Mouse (Mus musculus) erythroblast, embryonic 14.5 days (primary cell): ENCODE results near the gene Myef2.

Source experiments
- GATA1 ChIP-seq: IDR thresholded peaks from 2 replicates; pipeline ENCODE4 v1.6.1; 2012; ENCODE audit warnings: low read length, inconsistent platforms, mixed read lengths
- TAL1 ChIP-seq: IDR thresholded peaks from 3 replicates; pipeline ENCODE4 v1.6.1; 2012; ENCODE audit warnings: low read length, inconsistent platforms, mixed read lengths

DNA sequence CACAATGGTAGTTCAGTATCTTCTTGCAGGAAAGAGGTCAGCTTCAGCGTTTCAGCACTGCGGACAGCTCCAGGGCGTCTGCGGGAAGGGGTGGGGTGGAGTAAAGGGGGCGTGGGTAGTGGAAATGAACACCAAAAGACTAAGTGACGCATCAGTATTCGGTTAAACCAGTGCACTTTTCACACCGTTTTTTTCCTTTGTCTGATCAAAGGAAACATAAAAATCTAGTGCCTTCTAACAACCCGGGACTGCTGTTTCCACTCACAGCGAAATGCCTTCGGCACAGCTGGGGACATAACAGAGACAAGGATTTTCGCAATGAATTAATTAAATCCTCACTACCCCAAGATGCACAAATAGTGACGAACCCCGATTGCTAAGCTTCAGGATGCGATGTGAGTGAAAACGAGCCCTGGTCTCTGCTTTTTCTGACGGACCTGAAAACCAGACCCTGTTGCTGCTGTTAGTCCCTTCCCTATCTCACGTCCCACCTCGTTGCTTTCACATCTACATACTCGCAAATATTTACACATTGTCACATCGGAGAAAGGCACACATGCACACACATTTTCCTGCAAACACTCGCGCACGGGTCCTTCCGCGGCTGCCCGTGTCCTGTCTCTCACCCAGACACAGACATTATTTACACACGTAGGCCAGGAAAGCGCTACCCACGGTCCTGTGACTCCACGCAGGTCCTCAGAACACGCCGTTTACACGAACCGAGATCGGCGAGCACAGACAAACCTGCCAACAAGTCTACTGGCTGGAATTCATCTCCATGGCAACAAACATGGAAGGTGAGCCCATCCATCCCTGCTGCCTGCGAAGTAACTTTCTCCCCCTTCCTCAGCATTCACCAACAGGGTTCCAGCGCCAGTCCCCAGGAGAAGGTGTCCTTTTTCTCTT lies 12.7 kb upstream of the Myef2 start, which contains the start of gene Ctxn2:
- TF ChIP-seq TAL1 (no peak), GATA1 (no peak)
